Mouse (Mus musculus) lung, embryonic 16.5 days (tissue): Measurements from ENCODE around the gene Tdrd12. TPM values are rescaled to one million over a fixed set of nuclear protein-coding genes. Genes with fewer than 3 reads are reported as not detected.

Source experiments
- ATAC-seq: fragments of 200-750 bp; cut with Nextera tagmentation; 2 replicates; pipeline ENCODE4 v1.8.0; 2017; ENCODE audit warnings: low read depth, mild to moderate bottlenecking, moderate library complexity
- H3K27ac ChIP-seq: fragments of 300-500 bp; sonication (generic); 2 replicates; pipeline ENCODE4 v1.5.1; 2014; ENCODE audit warnings: mild to moderate bottlenecking, control low read depth, low read length
- H3K27me3 ChIP-seq: fragments of 300-500 bp; sonication (generic); 2 replicates; pipeline ENCODE4 v1.6.1; 2014; ENCODE audit warnings: low read depth, low read length, mixed read lengths; ENCODE audit not compliant: control insufficient read depth, insufficient read depth
- H3K36me3 ChIP-seq: fragments of 300-500 bp; sonication (generic); 2 replicates; pipeline ENCODE4 v1.6.1; 2014; ENCODE audit warnings: low read length; ENCODE audit not compliant: control insufficient read depth, insufficient read depth
- H3K4me1 ChIP-seq: fragments of 300-500 bp; sonication (generic); replicated peaks from 2 replicates; pipeline ENCODE4 v1.6.1; 2014; ENCODE audit warnings: low read length, mixed read lengths; ENCODE audit not compliant: control insufficient read depth, insufficient read depth
- H3K4me2 ChIP-seq: fragments of 300-500 bp; sonication (generic); 2 replicates; pipeline ENCODE4 v1.6.1; 2014; ENCODE audit warnings: low read depth, low read length, control low read depth
- H3K4me3 ChIP-seq: fragments of 300-500 bp; sonication (generic); 2 replicates; pipeline ENCODE4 v1.5.1; 2014; ENCODE audit warnings: mild to moderate bottlenecking, low read length, control low read depth
- H3K9ac ChIP-seq: fragments of 300-500 bp; sonication (generic); 2 replicates; pipeline ENCODE4 v1.6.1; 2014; ENCODE audit warnings: low read length, control low read depth
- H3K9me3 ChIP-seq: fragments of 300-500 bp; sonication (generic); 2 replicates; pipeline ENCODE4 v1.6.1; 2016; ENCODE audit warnings: low read length; ENCODE audit not compliant: control insufficient read depth
- WGBS: fragments of 180-500 bp; shearing (Covaris S2); extraction: QIAGEN DNeasy Blood & Tissue Kit; methylation state at CpG from one replicate; pipeline ENCODE4 v1.1.7; 2014; 5-methylcytosine and 5-hydroxymethylcytosine counted together
- polyA plus RNA-seq: library from polyadenylated mRNA; unstranded; fragments of >200 nt; fragmentation: Nextera tagmentation; extraction: Ambion mirVana; gene quantifications from 2 replicates; pipeline ENCODE4 v1.2.1, GENCODE M21; 2015

Gene Tdrd12
- polyA plus RNA-seq, 1 experiment from 2014 or later, result 0.15 TPM

- no peaks in the 10 kb centered on the region for H3K9me3 ChIP-seq
- ATAC-seq, result no peak
- H3K4me2 ChIP-seq, result no peak overlapping the region
- no peak overlapping the region for H3K27ac ChIP-seq
- no peak overlapping the region for H3K4me3 ChIP-seq
- H3K4me1 ChIP-seq, result no peaks in the 10 kb centered on the region
- H3K27me3 ChIP-seq, result no peaks in the 10 kb centered on the region
- H3K9ac ChIP-seq, result no peak overlapping the region
- WGBS, result 40% methylated on average over 4 of the region's 4 CpGs
- no peaks in the 10 kb centered on the region for H3K36me3 ChIP-seq
Observed at GRCm38 (mm10) chr7:35470794-35471193, 66.8 kb downstream of the Tdrd12 start.

DNA sequence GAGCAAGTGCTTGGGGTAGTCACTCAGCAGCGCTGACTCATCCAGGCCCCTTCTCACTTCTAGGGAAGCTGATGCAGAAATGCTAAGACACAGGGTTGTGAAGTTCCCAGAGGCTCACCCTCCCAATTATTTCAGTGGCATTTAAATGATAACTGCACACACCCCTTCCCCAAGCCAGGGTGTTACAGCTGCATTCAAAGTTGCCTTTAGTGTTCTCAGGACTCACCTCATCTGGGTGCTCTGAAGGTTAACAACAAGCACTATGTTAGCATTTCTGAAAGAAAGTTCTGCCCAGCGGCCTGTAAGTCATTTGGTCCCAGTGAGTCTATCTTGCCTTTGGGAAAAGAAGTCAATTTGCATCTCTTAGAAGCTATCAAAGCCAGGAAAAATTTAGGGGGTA lies 69.7 kb downstream of the Tdrd12 start:
- Histone ChIP-seq H3K4me3 (no peak overlapping the region), H3K4me1 (no peaks in the 10 kb centered on the region), H3K9me3 (no peaks in the 10 kb centered on the region), H3K27ac (no peak overlapping the region), H3K27me3 (no peaks in the 10 kb centered on the region), H3K4me2 (no peak overlapping the region), H3K9ac (no peak overlapping the region), H3K36me3 (no peaks in the 10 kb centered on the region)
- ATAC-seq, result no peak
- whole genome bisulfite sequencing, result 73% methylated on average over 2 of the region's 2 CpGs

DNA sequence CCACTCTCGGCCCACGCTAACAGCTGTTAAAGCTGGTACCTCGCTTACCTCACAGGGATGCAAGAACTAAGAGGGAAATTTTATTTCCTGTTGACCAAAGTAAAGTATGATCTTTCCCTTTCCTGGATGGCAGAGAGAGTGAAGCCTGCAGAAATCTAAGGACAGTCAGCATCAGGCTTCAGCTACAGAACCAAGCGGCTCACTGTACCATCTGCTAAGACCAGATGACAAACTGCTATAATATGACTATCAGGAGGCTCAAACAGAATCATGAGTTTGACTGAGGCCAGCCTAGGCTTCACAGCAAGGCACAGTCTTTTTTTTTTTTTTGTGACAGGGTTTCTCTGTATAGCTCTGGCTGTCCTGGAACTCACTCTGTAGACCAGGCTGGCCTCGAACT lies 72.5 kb downstream of the Tdrd12 start:
- 92% methylated on average over 5 of the region's 5 CpGs for WGBS
- Histone ChIP-seq H3K4me1 (no peaks in the 10 kb centered on the region), H3K36me3 (no peaks in the 10 kb centered on the region), H3K27me3 (no peaks in the 10 kb centered on the region), H3K9me3 (no peaks in the 10 kb centered on the region), H3K4me2 (no peak overlapping the region), H3K9ac (no peak overlapping the region), H3K27ac (no peak overlapping the region), H3K4me3 (no peak overlapping the region)
- no peak for ATAC-seq

- Histone ChIP-seq H3K4me1 (no peaks in the 10 kb centered on the region), H3K27ac (no peak overlapping the region), H3K36me3 (no peaks in the 10 kb centered on the region), H3K27me3 (no peaks in the 10 kb centered on the region), H3K4me2 (no peak overlapping the region), H3K9ac (no peak overlapping the region), H3K9me3 (no peaks in the 10 kb centered on the region), H3K4me3 (no peak overlapping the region)
- WGBS, result 65% methylated on average over 4 of the region's 4 CpGs
- ATAC-seq, result no peak
Observed at GRCm38 (mm10) chr7:35460971-35461370, 76.6 kb downstream of the Tdrd12 start.

DNA sequence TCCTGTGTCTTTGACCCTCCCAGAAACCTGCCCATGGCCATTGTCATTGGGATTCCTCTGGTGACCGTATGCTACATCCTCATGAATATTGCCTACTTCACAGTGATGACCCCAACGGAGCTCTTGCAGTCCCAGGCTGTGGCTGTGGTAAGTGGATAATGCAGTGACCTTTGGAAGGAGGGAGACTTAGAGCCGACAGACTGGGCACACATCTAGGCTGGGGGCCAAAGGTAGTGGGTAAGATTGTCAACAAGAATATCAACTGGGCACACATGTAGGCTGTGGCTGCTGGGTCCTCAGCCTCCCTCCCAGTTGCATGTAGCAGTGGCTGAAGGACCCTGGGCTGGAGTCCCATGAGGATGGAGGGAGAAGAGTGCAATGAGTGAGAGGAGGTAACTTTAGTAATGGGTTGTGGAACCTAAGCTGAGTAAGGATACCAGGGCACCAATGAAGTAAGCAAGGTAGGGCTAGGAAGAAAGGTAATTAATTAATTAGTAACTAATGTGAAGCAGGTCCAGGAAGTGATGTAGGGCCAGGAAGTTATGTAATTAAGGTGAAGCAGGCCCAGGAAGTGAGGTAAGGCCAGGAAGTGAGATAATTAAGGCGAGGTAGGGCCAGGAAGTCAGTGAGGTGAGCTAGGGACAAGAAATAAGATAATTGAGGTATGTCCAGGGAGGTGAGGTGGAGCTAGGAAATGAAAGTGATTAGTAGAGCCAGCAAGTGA lies 81.3 kb downstream of the Tdrd12 start:
- H3K27ac ChIP-seq, result no peak overlapping the region
- no peaks in the 10 kb centered on the region for H3K27me3 ChIP-seq
- no peak overlapping the region for H3K4me3 ChIP-seq
- no peak overlapping the region for H3K9ac ChIP-seq
- no peaks in the 10 kb centered on the region for H3K36me3 ChIP-seq
- H3K4me1 ChIP-seq, result no peaks in the 10 kb centered on the region
- WGBS, result 69% methylated on average over 4 of the region's 4 CpGs
- H3K9me3 ChIP-seq, result no peaks in the 10 kb centered on the region
- ATAC-seq, result no peak
- no peak overlapping the region for H3K4me2 ChIP-seq

- no peak for ATAC-seq
- no peaks in the 10 kb centered on the region for H3K9me3 ChIP-seq
- no peaks in the 10 kb centered on the region for H3K36me3 ChIP-seq
- H3K4me3 ChIP-seq, result no peak overlapping the region
- no peak overlapping the region for H3K27ac ChIP-seq
- no peak overlapping the region for H3K4me2 ChIP-seq
- no peak overlapping the region for H3K9ac ChIP-seq
- no peaks in the 10 kb centered on the region for H3K4me1 ChIP-seq
- WGBS, result 57% methylated on average over 7 of the region's 7 CpGs
- no peaks in the 10 kb centered on the region for H3K27me3 ChIP-seq
Observed at GRCm38 (mm10) chr7:35448867-35449266, 88.7 kb downstream of the Tdrd12 start.

DNA sequence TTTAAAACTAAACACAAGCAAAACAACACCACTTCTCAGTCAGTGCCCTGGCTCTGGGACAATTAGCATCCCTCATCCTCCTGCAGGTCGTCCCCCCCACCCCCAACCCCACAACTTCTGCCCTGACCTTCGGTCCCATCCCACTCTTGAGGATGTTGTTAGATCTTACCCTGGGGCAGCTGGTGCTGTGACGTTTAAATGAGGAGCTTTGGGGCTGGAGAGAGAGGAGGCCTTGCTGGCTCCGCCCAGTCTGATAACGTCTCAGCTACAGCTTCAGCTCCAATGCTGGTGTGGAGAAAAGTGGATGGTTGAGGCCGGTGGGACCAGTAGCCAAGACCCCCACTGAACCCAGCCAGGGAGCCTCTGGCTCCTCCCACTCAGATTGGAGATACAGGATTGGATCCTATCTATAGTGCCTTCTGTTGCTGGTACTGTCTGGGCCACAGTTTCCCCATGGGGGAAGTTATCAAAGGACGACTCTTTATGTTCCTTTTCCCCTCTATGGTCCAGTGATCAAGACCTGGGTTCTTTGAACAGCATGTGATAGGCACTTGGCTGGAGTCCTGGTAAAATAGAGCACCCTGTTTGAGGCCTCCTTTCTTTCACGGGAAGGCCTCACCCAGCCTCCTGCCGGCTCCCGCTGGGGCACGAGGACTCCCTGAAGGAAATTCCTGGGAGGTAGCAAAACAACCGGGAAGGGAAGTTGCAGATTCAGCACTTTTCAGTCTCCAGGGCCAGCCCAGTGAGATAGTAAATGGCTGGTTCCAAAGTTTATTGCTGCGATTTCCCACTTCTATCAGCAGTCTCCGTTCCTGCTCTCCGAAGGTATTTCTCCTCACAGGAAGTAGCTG lies 89.3 kb downstream of the Tdrd12 start, which contains the start of gene Slc7a9:
Gene Slc7a9, plus strand, starts transcription at position 801 of the 851 bp plus-strand sequence.
- Histone ChIP-seq H3K4me2 (no peak within 1 kb of the TSS), H3K27ac (no peak within 1 kb of the TSS)

GRCm38 (mm10) chr7:35447501-35447900 lies 90.0 kb downstream of the Tdrd12 start:
- Histone ChIP-seq H3K9ac (no peak overlapping the region), H3K27ac (no peak overlapping the region), H3K36me3 (no peaks in the 10 kb centered on the region), H3K4me3 (no peak overlapping the region), H3K4me2 (no peak overlapping the region), H3K9me3 (no peaks in the 10 kb centered on the region), H3K27me3 (no peaks in the 10 kb centered on the region), H3K4me1 (no peaks in the 10 kb centered on the region)
- WGBS, result 27% methylated on average over 4 of the region's 4 CpGs
- ATAC-seq, result no peak

More for the DNA sequence above, 89.3 kb downstream of the Tdrd12 start, which contains the start of gene Slc7a9:
- no peaks in the 10 kb centered on the region for H3K36me3 ChIP-seq
- WGBS, result 23% methylated on average over 15 of the region's 15 CpGs
- no peaks in the 10 kb centered on the region for H3K9me3 ChIP-seq
- H3K4me1 ChIP-seq, result no peaks in the 10 kb centered on the region
- no peak within 1 kb of the TSS for H3K4me3 ChIP-seq
- H3K27me3 ChIP-seq, result no peaks in the 10 kb centered on the region
- ATAC-seq, result 0 out of 2 replicates have a peak, but pooled peaks have one; percentile 17
- no peak within 1 kb of the TSS for H3K9ac ChIP-seq

DNA sequence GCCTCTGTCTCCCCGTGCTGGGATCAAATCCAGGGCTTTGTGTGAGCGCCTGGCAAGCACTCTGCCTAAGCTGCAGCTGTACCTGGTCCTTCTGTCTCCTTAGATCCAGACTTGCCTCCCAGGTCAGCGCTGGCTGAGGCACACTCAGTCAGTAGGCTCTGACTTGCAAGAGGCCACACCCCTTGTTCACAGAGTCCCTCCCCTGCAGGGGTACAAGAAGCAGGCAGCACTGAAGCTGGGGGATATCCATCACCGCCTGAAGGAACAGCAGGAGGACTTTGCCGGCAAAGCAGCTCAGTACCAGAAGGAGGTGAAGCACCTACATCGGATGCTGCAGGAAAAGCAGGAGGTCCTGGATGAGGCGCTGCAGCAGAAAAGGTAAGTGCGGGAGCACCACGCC lies 102.3 kb downstream of the Tdrd12 start:
- Histone ChIP-seq H3K36me3 (peaks cover 51% of the 10 kb centered on the region), H3K27ac (no peak overlapping the region), H3K9me3 (no peaks in the 10 kb centered on the region), H3K27me3 (no peaks in the 10 kb centered on the region), H3K4me2 (no peak overlapping the region), H3K9ac (no peak overlapping the region), H3K4me1 (no peaks in the 10 kb centered on the region), H3K4me3 (no peak overlapping the region)
- no peak for ATAC-seq
- WGBS, result 81% methylated on average over 9 of the region's 9 CpGs
